Mouse (Mus musculus): ENCODE results near the gene Dnaja4.

Gene Dnaja4

DNA sequence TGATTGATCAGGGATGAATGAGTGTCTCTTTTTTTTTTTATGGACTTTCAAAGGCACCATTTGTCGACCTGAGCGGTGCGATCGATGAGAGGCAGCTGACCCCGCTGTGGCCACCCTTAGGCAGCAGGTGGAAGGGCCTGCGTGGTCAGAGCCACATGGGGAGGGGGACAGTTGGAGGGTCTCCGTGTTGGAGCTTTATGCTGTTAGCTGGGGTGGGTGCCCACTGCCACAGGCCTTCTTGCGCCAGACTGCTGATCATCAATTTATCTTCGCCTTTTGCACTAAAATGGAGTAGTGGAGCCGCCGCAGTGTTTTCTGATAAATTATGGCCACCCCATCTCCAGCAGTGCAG is 54.2 kb downstream of the Dnaja4 start:
- no peak for DNase-seq

DNA sequence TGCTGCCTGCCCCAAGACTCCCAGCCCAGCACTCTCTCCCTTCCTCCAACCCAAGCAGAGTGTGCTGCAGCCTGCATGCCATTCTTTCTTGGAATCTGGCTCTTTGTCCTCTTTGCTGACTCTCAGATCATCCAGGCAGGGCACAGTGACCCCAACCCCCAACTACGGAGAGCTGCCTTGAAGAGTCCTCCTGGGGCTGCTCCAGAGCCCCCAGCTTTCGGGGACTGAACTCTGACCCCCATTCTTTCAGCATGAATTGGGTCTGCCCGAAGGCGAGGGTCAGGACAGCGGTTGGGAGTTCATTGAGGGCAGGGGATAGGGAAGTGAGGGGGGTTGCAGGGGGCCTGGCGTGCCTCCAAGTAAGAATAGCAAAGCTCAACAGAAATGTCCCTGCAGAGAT is 60.9 kb downstream of the Dnaja4 start:
- no peak for DNase-seq

DNA sequence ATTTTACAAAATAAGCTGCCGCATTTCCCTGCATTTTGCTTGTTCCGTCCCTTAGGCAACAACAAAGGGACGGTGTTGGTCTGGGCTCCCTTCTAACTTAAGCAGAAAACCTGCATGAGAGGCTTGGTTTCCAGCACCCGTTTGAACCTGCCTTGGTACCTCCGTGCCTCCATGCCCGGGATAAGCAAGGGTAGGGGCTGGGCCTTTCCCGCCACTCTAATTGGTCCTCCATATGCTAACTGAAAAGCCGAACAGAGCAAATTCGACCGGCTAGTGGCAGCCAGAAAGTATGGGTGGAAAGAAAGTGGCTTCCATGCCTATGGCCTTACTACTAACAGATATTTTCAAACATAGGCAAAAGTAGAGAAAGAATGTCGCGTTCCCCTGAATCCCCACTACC is 65.4 kb downstream of the Dnaja4 start:
- DNase-seq = no peak

DNA sequence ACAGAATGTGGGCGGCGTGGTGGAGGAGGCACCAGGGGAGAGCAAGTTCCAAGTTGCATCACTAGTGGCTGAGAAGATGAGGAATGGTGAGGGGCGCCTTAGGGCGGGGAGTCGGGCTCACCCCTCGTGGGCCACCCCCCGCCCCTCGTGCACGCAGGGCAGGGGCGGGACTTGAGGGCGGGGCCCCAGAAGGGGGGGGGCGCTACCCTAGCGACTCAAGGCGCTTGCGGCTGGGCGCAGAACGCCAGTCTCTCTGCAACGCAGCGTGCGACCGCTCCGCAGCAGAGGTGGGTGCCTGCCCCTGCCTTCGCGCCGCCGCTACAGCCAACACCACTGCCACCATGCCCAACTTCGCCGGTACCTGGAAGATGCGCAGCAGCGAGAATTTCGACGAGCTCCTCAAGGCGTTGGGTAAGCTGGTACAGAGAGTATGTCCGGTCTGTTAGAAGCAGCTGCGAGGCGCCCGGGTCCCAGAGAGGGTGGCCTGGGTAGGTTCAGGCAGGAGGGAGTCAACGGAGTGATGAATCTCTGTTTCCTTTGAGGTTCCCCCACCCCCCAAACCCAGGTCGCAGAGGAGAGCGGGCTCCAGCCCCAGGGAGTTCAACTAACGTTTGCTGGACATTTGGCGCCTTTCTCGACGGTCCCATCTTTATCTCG is 66.0 kb downstream of the Dnaja4 start, which contains the start of gene Crabp1:
Gene Crabp1 (plus strand): TSS at position 188 of the 657 bp plus-strand sequence.
- no peak for DNase-seq

DNA sequence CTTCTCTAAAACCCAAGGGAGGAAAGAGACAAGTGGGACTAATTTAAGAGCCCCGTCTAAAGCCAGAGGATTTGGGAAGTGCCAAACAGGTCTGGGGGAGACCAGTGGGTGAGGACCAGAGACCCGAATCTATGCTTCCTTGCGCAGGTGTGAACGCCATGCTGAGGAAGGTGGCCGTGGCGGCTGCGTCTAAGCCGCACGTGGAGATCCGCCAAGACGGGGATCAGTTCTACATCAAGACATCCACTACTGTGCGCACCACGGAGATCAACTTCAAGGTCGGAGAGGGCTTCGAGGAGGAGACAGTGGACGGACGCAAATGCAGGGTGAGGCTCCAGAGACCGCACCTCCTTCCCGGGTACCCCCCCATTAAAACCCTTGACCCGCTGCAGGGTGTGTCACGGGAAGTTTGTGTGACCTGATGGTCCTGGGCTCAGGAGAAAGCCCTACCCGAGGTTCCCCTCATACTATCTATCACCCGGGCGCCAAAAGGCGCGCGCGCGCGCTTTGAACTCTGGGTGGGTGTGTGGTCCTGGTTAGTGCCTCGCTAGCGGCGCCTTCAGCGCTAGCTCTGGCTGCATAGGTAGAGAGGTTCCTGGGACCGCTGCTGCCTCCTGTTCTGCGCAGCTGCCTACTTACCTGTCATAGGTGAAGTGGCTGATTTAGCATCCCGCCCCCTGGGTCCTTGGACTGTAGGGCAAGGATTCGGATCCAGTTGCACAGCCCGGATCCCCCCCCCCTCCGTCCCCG is 66.8 kb downstream of the Dnaja4 start:
- DNase-seq = no peak

All from right cerebral cortex, adult 18-20 months (tissue).